Mouse (Mus musculus) heart, postnatal 0 days (tissue): ENCODE measurements around the gene Stil. TPM values are rescaled to one million over a fixed set of nuclear protein-coding genes. Genes with fewer than 3 reads are reported as not detected.

Source experiments
- ATAC-seq: fragments of 200-750 bp; cut with Nextera tagmentation; 2 replicates; pipeline ENCODE4 v1.8.0; 2017; ENCODE audit warnings: low read depth, moderate number of reproducible peaks, moderate library complexity; ENCODE audit not compliant: insufficient read depth
- DNase-seq: peaks from one replicate; pipeline ENCODE4 v3.0.0-alpha.2; 2016; ENCODE audit warnings: low spot score
- H3K27ac ChIP-seq: fragments of 300-500 bp; sonication (generic); 2 replicates; pipeline ENCODE4 v1.5.1; 2014; ENCODE audit warnings: low read depth, mild to moderate bottlenecking
- H3K27me3 ChIP-seq: fragments of 300-500 bp; sonication (generic); 2 replicates; pipeline ENCODE4 v1.6.1; 2014; ENCODE audit warnings: low read length, mixed read lengths; ENCODE audit not compliant: control insufficient read depth, insufficient read depth
- H3K36me3 ChIP-seq: fragments of 300-500 bp; sonication (generic); replicated peaks from 2 replicates; pipeline ENCODE4 v1.6.1; 2014; ENCODE audit warnings: low read length, mixed read lengths; ENCODE audit not compliant: control insufficient read depth, insufficient read depth
- H3K4me1 ChIP-seq: fragments of 300-500 bp; sonication (generic); 2 replicates; pipeline ENCODE4 v1.6.1; 2014; ENCODE audit warnings: antibody characterized with exemption; ENCODE audit not compliant: control insufficient read depth, insufficient read depth
- H3K4me2 ChIP-seq: fragments of 300-500 bp; sonication (generic); 2 replicates; pipeline ENCODE4 v1.6.1; 2014; ENCODE audit warnings: low read depth, mild to moderate bottlenecking, low read length, moderate library complexity
- H3K4me3 ChIP-seq: fragments of 300-500 bp; sonication (generic); 2 replicates; pipeline ENCODE4 v1.5.1; 2014; ENCODE audit warnings: low read depth, low read length
- H3K9ac ChIP-seq: fragments of 300-500 bp; sonication (generic); replicated peaks from 2 replicates; pipeline ENCODE4 v1.6.1; 2014; ENCODE audit warnings: low read depth, low read length, mixed read lengths
- H3K9me3 ChIP-seq: fragments of 300-500 bp; sonication (generic); replicated peaks from 2 replicates; pipeline ENCODE4 v1.6.1; 2016; ENCODE audit warnings: low read length; ENCODE audit not compliant: control insufficient read depth
- CTCF ChIP-seq: IDR thresholded peaks from 2 replicates; pipeline ENCODE4 v1.5.1; 2016; ENCODE audit warnings: antibody characterized with exemption, control low read depth, low read depth
- EP300 ChIP-seq: IDR thresholded peaks from 2 replicates; pipeline ENCODE4 v1.6.1; 2016; ENCODE audit warnings: antibody characterized with exemption, low read depth
- WGBS: fragments of 180-500 bp; shearing (Covaris S2); extraction: QIAGEN DNeasy Blood & Tissue Kit; methylation state at CpG from one replicate; pipeline ENCODE4 v1.1.7; 2014; 5-methylcytosine and 5-hydroxymethylcytosine counted together
- polyA plus RNA-seq: library from polyadenylated mRNA; unstranded; fragments of >200 nt; fragmentation: Nextera tagmentation; extraction: Ambion mirVana; gene quantifications from 2 replicates; pipeline ENCODE4 v1.2.1, GENCODE M21; 2015
- total RNA-seq: library from RNA; depleted of rRNA; stranded (reverse); fragments of >200 nt; gene quantifications from 2 replicates; pipeline ENCODE4 v1.2.3, GENCODE M21; 2014; ENCODE audit warnings: low replicate concordance

The Stil gene
- total and polyA plus RNA-seq, 2 experiments from 2014 or later = 2.0 to 6.1 TPM

DNA sequence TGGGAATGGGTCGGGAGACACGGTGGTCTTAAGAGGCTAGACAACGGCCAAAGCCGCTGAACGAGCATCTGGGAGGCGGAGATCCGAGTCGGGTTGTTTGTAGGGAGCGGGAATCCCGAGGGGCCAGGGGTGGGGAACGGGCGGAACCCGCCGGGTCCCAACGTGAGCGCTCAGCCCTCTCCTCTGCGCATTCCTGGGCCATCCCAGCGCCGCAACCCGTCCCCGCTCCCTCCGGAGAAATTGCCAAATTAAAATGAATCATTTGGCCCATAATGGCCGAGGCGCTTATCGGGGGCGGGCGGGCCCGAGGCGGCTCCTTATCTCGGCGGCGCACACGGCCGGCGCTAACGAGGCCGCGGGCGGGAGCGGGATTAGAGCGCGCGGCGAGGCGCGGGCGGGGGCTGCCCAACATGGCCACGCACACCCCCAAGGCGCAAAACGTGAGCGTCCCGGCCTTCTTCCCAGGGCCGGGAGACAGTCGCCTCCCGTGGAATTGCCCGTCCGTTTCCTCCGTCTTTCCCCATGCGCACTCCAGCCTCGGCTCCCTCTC lies 56.5 kb downstream of the Stil start, which contains the start of gene Tal1:
TSS of gene Tal1 (plus strand) at position 56 of the 550 bp plus-strand sequence.
- Histone ChIP-seq H3K27me3 (peaks cover 89% of the 10 kb centered on the region), H3K4me2 (peak within 1 kb of the TSS; percentile 52), H3K9me3 (no peaks in the 10 kb centered on the region), H3K4me1 (no peaks in the 10 kb centered on the region), H3K36me3 (no peaks in the 10 kb centered on the region), H3K9ac (peak within 1 kb of the TSS; percentile 37), H3K4me3 (peak within 1 kb of the TSS; percentile 56), H3K27ac (peak within 1 kb of the TSS; percentile 87)
- WGBS = 2% methylated on average over 46 of the region's 60 CpGs
- no peak for DNase-seq
- peak; percentile 43 for ATAC-seq
- TF ChIP-seq EP300 = no peak

DNA sequence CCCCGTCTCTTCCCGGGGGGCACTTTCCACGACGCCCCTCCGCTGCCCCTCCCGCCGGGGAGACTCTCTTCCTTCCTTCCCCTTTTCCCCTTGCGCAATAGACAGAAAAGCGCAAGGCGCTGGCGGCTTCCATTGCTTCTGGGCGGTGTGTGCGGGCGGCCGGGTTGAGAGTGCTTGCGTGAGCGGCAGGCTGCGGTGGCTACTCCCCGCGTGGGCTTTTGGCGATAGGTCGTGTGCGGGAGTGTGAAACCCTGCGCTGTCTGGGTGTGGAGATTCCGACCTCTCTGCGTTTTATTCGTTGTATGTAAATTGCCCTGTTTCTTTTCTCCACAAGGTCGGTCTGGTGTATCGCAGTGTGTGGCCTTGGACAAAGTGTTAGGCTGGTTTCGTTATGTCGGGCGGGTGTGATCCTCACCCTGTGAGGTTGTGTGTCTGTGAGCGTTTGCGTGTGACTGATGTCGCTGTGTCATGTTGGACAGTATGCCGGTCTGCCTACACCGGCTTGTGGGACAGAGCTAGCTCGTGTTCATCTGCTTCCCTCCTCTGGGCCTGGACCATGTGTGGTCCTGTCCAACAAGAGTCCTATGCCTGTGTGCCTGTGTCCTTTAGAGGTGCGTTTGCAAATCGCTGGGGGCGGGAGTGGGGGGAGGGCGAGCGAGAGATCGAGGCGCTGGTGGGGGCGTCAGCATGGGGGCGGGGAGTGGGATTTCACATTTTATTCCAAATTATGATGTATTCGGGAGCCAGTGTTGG lies 57.1 kb downstream of the Stil start:
- peak overlapping the region; percentile 56 for H3K4me3 ChIP-seq
- TF ChIP-seq CTCF = no peak
- TF ChIP-seq EP300 = no peak
- 1% methylated on average over 48 of the region's 48 CpGs for WGBS
- H3K9me3 ChIP-seq = no peaks in the 10 kb centered on the region
- no peaks in the 10 kb centered on the region for H3K36me3 ChIP-seq
- H3K9ac ChIP-seq = peak overlapping the region; percentile 37
- no peaks in the 10 kb centered on the region for H3K4me1 ChIP-seq
- peaks cover 89% of the 10 kb centered on the region for H3K27me3 ChIP-seq
- ATAC-seq (peak; percentile 31), DNase-seq (peak; percentile 40)
- peak overlapping the region; percentile 52 for H3K4me2 ChIP-seq
- peak overlapping the region; percentile 87 for H3K27ac ChIP-seq

DNA sequence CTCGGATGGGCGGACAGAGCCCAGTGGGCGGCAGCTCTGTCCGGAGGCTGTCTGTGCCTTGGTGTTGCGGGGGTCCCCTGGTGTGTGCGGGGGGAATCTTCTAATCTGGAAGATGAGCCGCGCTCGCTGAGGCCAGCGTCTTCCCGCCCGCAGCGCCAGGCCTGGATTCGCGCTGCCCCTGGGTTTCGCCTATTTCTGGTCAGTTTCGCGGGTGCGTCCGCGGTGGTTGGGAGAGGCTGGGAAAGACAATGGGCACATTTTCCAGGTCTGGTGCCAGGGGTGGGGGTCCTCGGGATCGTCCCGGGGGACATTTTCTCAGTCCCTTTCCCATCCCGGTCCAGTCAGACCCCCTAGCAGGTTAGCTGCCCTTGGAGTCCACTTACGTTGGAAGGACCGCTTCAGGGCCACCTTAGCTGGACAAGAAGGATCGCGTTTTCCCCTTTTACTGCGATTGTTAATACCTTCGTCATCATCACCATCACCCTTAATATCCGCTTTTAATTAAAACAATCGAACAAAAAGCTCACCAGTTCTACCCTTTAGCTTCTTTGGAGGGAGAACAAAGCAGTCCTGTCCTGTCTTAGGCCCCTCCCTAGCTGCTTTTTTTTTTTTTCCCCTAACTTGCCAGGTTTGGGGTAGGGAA lies 57.8 kb downstream of the Stil start:
- H3K4me1 ChIP-seq = no peaks in the 10 kb centered on the region
- DNase-seq (no peak), ATAC-seq (no peak; the same call in 1 of the 2 replicates)
- H3K9me3 ChIP-seq = no peaks in the 10 kb centered on the region
- peak overlapping the region; percentile 87 for H3K27ac ChIP-seq
- WGBS = 2% methylated on average over 33 of the region's 33 CpGs
- H3K36me3 ChIP-seq = no peaks in the 10 kb centered on the region
- TF ChIP-seq CTCF = no peak
- no peak for TF ChIP-seq EP300
- H3K4me2 ChIP-seq = peak overlapping the region; percentile 52
- peak overlapping the region; percentile 56 for H3K4me3 ChIP-seq
- peaks cover 89% of the 10 kb centered on the region for H3K27me3 ChIP-seq
- peak overlapping the region; percentile 37 for H3K9ac ChIP-seq

DNA sequence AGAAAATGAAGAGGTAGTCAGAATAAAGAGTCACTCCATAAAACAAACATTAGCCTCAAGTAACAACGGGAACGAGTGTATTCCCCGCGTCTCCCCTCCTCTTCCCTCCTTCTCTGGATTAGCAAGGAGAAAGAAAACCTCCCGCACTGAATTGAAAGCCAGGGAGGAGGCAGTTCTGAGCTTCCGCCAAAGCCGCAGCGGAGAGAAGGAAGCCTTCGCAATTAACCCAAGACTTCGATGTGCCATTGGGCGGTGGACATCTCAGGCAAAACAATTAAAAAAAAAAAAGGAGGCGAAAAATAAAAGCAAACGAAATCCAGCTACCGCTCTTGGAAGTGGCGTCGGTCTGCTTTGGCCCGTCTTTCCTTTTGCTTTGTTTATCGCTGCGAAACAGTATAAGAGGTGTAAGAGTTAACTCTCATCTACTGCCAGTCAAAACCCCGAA lies 58.4 kb downstream of the Stil start:
- H3K27me3 ChIP-seq = peaks cover 90% of the 10 kb centered on the region
- H3K9me3 ChIP-seq = no peaks in the 10 kb centered on the region
- H3K36me3 ChIP-seq = no peaks in the 10 kb centered on the region
- peak overlapping the region; percentile 87 for H3K27ac ChIP-seq
- 2% methylated on average over 20 of the region's 20 CpGs for WGBS
- H3K4me3 ChIP-seq = peak overlapping the region; percentile 56
- TF ChIP-seq CTCF = no peak
- ATAC-seq = no peak
- no peak for DNase-seq
- H3K9ac ChIP-seq = peak overlapping the region; percentile 37
- peak overlapping the region; percentile 52 for H3K4me2 ChIP-seq
- peaks cover 5% of the 10 kb centered on the region; the same call in 1 of the 2 replicates for H3K4me1 ChIP-seq

GRCm38 (mm10) chr4:115058871-115059590 lies 59.1 kb downstream of the Stil start:
- H3K27me3 ChIP-seq = peaks cover 93% of the 10 kb centered on the region
- 7% methylated on average over 23 of the region's 23 CpGs for WGBS
- DNase-seq = no peak
- TF ChIP-seq CTCF (no peak), EP300 (no peak)
- peaks cover 6% of the 10 kb centered on the region; the same call in 1 of the 2 replicates for H3K4me1 ChIP-seq
- no peak for ATAC-seq
- peak overlapping the region; percentile 87 for H3K27ac ChIP-seq
- peak overlapping the region; percentile 56 for H3K4me3 ChIP-seq
- no peaks in the 10 kb centered on the region for H3K9me3 ChIP-seq
- H3K9ac ChIP-seq = peak overlapping the region; percentile 47
- H3K36me3 ChIP-seq = no peaks in the 10 kb centered on the region
- peak overlapping the region; percentile 52 for H3K4me2 ChIP-seq
